Mouse (Mus musculus) midbrain, embryonic 15.5 days (tissue): ENCODE data around the gene Dmgdh. TPM values are rescaled to one million over a fixed set of nuclear protein-coding genes. Genes with fewer than 3 reads are reported as not detected.

Source experiments
- ATAC-seq: fragments of 200-750 bp; cut with Nextera tagmentation; replicated peaks from 2 replicates; pipeline ENCODE4 v1.8.0; 2017; ENCODE audit warnings: moderate TSS enrichment
- H3K27ac ChIP-seq: fragments of 300-500 bp; sonication (generic); 2 replicates; pipeline ENCODE4 v1.5.1; 2015; ENCODE audit warnings: mild to moderate bottlenecking, inconsistent platforms
- H3K27me3 ChIP-seq: fragments of 300-500 bp; sonication (generic); replicated peaks from 2 replicates; pipeline ENCODE4 v1.6.1; 2015; ENCODE audit warnings: inconsistent platforms
- H3K36me3 ChIP-seq: fragments of 300-500 bp; sonication (generic); replicated peaks from 2 replicates; pipeline ENCODE4 v1.6.1; 2015; ENCODE audit warnings: inconsistent platforms
- H3K4me1 ChIP-seq: fragments of 300-500 bp; sonication (generic); 2 replicates; pipeline ENCODE4 v1.6.1; 2015; ENCODE audit warnings: inconsistent platforms
- H3K4me2 ChIP-seq: fragments of 300-500 bp; sonication (generic); 2 replicates; pipeline ENCODE4 v1.6.1; 2015; ENCODE audit warnings: inconsistent platforms, mild to moderate bottlenecking, moderate library complexity
- H3K4me3 ChIP-seq: fragments of 300-500 bp; sonication (generic); 2 replicates; pipeline ENCODE4 v1.5.1; 2015; ENCODE audit warnings: mild to moderate bottlenecking, inconsistent platforms
- H3K9ac ChIP-seq: fragments of 300-500 bp; sonication (generic); 2 replicates; pipeline ENCODE4 v1.6.1; 2015; ENCODE audit warnings: mild to moderate bottlenecking, inconsistent platforms
- H3K9me3 ChIP-seq: fragments of 300-500 bp; sonication (generic); 2 replicates; pipeline ENCODE4 v1.6.1; 2016; ENCODE audit warnings: inconsistent platforms
- WGBS: fragments of 180-500 bp; shearing (Covaris S2); methylation state at CpG from one replicate; pipeline ENCODE4 v1.1.7; 2015; ENCODE audit warnings: mixed read lengths; 5-methylcytosine and 5-hydroxymethylcytosine counted together
- polyA plus RNA-seq: library from polyadenylated mRNA; unstranded; fragments of >200 nt; fragmentation: Nextera tagmentation; extraction: Ambion mirVana; gene quantifications from 2 replicates; pipeline ENCODE4 v1.2.1, GENCODE M21; 2015

Dmgdh gene
- polyA plus RNA-seq, 1 experiment from 2014 or later: 0.12 TPM

- 92% methylated on average over 3 of the region's 3 CpGs for WGBS
- Histone ChIP-seq H3K36me3 (no peaks in the 10 kb centered on the region), H3K4me3 (no peak overlapping the region), H3K4me2 (no peak overlapping the region), H3K9ac (no peak overlapping the region), H3K4me1 (no peaks in the 10 kb centered on the region), H3K9me3 (no peaks in the 10 kb centered on the region), H3K27ac (no peak overlapping the region), H3K27me3 (no peaks in the 10 kb centered on the region)
- no peak for ATAC-seq
These were observed 39.6 kb downstream of the Dmgdh start for GRCm38 (mm10) chr13:93713826-93714225.

GRCm38 (mm10) chr13:93717113-93717512, 42.9 kb downstream of the Dmgdh start:
- no peak for ATAC-seq
- no peaks in the 10 kb centered on the region for H3K4me1 ChIP-seq
- H3K36me3 ChIP-seq: no peaks in the 10 kb centered on the region
- no peak overlapping the region for H3K27ac ChIP-seq
- no peak overlapping the region for H3K4me3 ChIP-seq
- H3K9ac ChIP-seq: no peak overlapping the region
- H3K9me3 ChIP-seq: no peaks in the 10 kb centered on the region
- 43% methylated on average over 7 of the region's 7 CpGs for WGBS
- no peak overlapping the region for H3K4me2 ChIP-seq
- no peaks in the 10 kb centered on the region for H3K27me3 ChIP-seq

- peak overlapping the region; percentile 26 for H3K4me2 ChIP-seq
These were observed 44.7 kb downstream of the Dmgdh start for GRCm38 (mm10) chr13:93718948-93719347.

GRCm38 (mm10) chr13:93721916-93722315, 47.7 kb downstream of the Dmgdh start:
- no peak overlapping the region for H3K27ac ChIP-seq
- H3K9me3 ChIP-seq: no peaks in the 10 kb centered on the region
- no peaks in the 10 kb centered on the region for H3K36me3 ChIP-seq
- no peaks in the 10 kb centered on the region for H3K27me3 ChIP-seq
- no peak for ATAC-seq
- H3K4me3 ChIP-seq: no peak overlapping the region
- H3K4me1 ChIP-seq: no peaks in the 10 kb centered on the region
- H3K9ac ChIP-seq: no peak overlapping the region
- WGBS: 75% methylated on average over 4 of the region's 4 CpGs
- no peak overlapping the region for H3K4me2 ChIP-seq

More at GRCm38 (mm10) chr13:93718948-93719347, 44.7 kb downstream of the Dmgdh start:
- Histone ChIP-seq H3K4me3 (no peak overlapping the region), H3K36me3 (no peaks in the 10 kb centered on the region), H3K4me1 (no peaks in the 10 kb centered on the region), H3K9me3 (no peaks in the 10 kb centered on the region), H3K27me3 (no peaks in the 10 kb centered on the region), H3K9ac (no peak overlapping the region), H3K27ac (no peak overlapping the region)
- no peak for ATAC-seq
- WGBS: 2% methylated on average over 7 of the region's 7 CpGs

- Histone ChIP-seq H3K4me1 (no peaks in the 10 kb centered on the region), H3K27me3 (no peaks in the 10 kb centered on the region), H3K4me2 (no peak overlapping the region), H3K4me3 (no peak overlapping the region), H3K9ac (no peak overlapping the region), H3K27ac (no peak overlapping the region), H3K36me3 (no peaks in the 10 kb centered on the region), H3K9me3 (no peaks in the 10 kb centered on the region)
- no peak for ATAC-seq
- WGBS: 89% methylated on average over 3 of the region's 3 CpGs
These were observed 49.2 kb downstream of the Dmgdh start for GRCm38 (mm10) chr13:93723455-93723854.

GRCm38 (mm10) chr13:93724206-93724605, 50.0 kb downstream of the Dmgdh start:
- Histone ChIP-seq H3K4me2 (no peak overlapping the region), H3K36me3 (no peaks in the 10 kb centered on the region), H3K4me1 (no peaks in the 10 kb centered on the region), H3K27ac (no peak overlapping the region), H3K4me3 (no peak overlapping the region), H3K27me3 (no peaks in the 10 kb centered on the region), H3K9ac (no peak overlapping the region), H3K9me3 (no peaks in the 10 kb centered on the region)
- ATAC-seq: 0 out of 2 replicates have a peak, but pooled peaks have one; percentile 50
- 33% methylated on average over 2 of the region's 2 CpGs for WGBS

- no peaks in the 10 kb centered on the region for H3K36me3 ChIP-seq
- H3K9me3 ChIP-seq: no peaks in the 10 kb centered on the region
- 86% methylated on average over 5 of the region's 5 CpGs for WGBS
- no peak overlapping the region for H3K4me3 ChIP-seq
- no peaks in the 10 kb centered on the region for H3K4me1 ChIP-seq
- H3K27me3 ChIP-seq: no peaks in the 10 kb centered on the region
- no peak overlapping the region for H3K4me2 ChIP-seq
- H3K27ac ChIP-seq: no peak overlapping the region
- ATAC-seq: no peak
- H3K9ac ChIP-seq: no peak overlapping the region
These were observed 61.0 kb downstream of the Dmgdh start for GRCm38 (mm10) chr13:93735131-93735636.

GRCm38 (mm10) chr13:93744118-93744517, 69.9 kb downstream of the Dmgdh start:
- Histone ChIP-seq H3K4me1 (peaks cover 4% of the 10 kb centered on the region; the same call in 1 of the 2 replicates), H3K4me3 (no peak overlapping the region), H3K9me3 (no peaks in the 10 kb centered on the region), H3K36me3 (no peaks in the 10 kb centered on the region), H3K9ac (no peak overlapping the region), H3K27ac (no peak overlapping the region), H3K4me2 (no peak overlapping the region), H3K27me3 (no peaks in the 10 kb centered on the region)
- WGBS: 14% methylated on average over 8 of the region's 8 CpGs
- ATAC-seq: peak; percentile 70; the same call in 1 of the 2 replicates

- Histone ChIP-seq H3K27ac (peak overlapping the region; percentile 67), H3K4me2 (peak overlapping the region; percentile 28), H3K9me3 (no peaks in the 10 kb centered on the region), H3K4me1 (peaks cover 18% of the 10 kb centered on the region), H3K27me3 (no peaks in the 10 kb centered on the region), H3K36me3 (no peaks in the 10 kb centered on the region), H3K4me3 (no peak overlapping the region), H3K9ac (0 out of 2 replicates have a peak overlapping the region, but pooled peaks have one; percentile 7)
- peak; percentile 87 for ATAC-seq
- whole genome bisulfite sequencing: 11% methylated on average over 14 of the region's 14 CpGs
These were observed 78.6 kb downstream of the Dmgdh start for GRCm38 (mm10) chr13:93752597-93753400.

- 94% methylated on average over 4 of the region's 4 CpGs for WGBS
- H3K36me3 ChIP-seq: no peaks in the 10 kb centered on the region
- no peak overlapping the region for H3K4me2 ChIP-seq
- no peak overlapping the region for H3K27ac ChIP-seq
- H3K9me3 ChIP-seq: no peaks in the 10 kb centered on the region
- no peak overlapping the region for H3K9ac ChIP-seq
- H3K4me3 ChIP-seq: no peak overlapping the region
- no peak for ATAC-seq
- H3K27me3 ChIP-seq: no peaks in the 10 kb centered on the region
- H3K4me1 ChIP-seq: peaks cover 28% of the 10 kb centered on the region
These were observed 80.9 kb downstream of the Dmgdh start for GRCm38 (mm10) chr13:93755084-93755483.

- peaks cover 28% of the 10 kb centered on the region for H3K4me1 ChIP-seq
- 90% methylated on average over 7 of the region's 7 CpGs for WGBS
- H3K4me2 ChIP-seq: no peak overlapping the region
- H3K9ac ChIP-seq: no peak overlapping the region
- no peak overlapping the region for H3K27ac ChIP-seq
- H3K4me3 ChIP-seq: no peak overlapping the region
- no peaks in the 10 kb centered on the region for H3K9me3 ChIP-seq
- H3K36me3 ChIP-seq: no peaks in the 10 kb centered on the region
- ATAC-seq: no peak
- no peaks in the 10 kb centered on the region for H3K27me3 ChIP-seq
These were observed 82.4 kb downstream of the Dmgdh start for GRCm38 (mm10) chr13:93756674-93757073.

GRCm38 (mm10) chr13:93757514-93757913, 83.3 kb downstream of the Dmgdh start:
- Histone ChIP-seq H3K9me3 (no peaks in the 10 kb centered on the region), H3K36me3 (no peaks in the 10 kb centered on the region), H3K9ac (no peak overlapping the region), H3K27ac (no peak overlapping the region), H3K27me3 (no peaks in the 10 kb centered on the region), H3K4me1 (peaks cover 24% of the 10 kb centered on the region), H3K4me2 (no peak overlapping the region), H3K4me3 (no peak overlapping the region)
- 90% methylated on average over 6 of the region's 6 CpGs for WGBS
- no peak for ATAC-seq
